Mouse (Mus musculus): ENCODE results near the gene Rpl19.

- TF ChIP-seq EP300 (IDR thresholded peaks at IDR 0.05; ENCODE audit: low read depth) (no peak), CTCF (IDR thresholded peaks at IDR 0.05; ENCODE audit: low read depth) (no peak)
These were observed 13.7 kb upstream of the Rpl19 start for GRCm38 (mm10) chr11:98012831-98013230.
